Mouse (Mus musculus) splenic B cell, adult 2 months (primary cell): ENCODE data around the gene Plau.
A peak's percentile ranks its signal among the peaks of the same experiment; 100 is the strongest.

Source experiments
- DNase-seq: peaks from one replicate; pipeline ENCODE4 v3.0.0-alpha.2; 2011; ENCODE audit warnings: low read depth, low spot score
- H3K27me3 ChIP-seq: 2 replicates; pipeline ENCODE4 v1.6.1; 2012; ENCODE audit warnings: mild to moderate bottlenecking, low read length, moderate library complexity, mixed read lengths; ENCODE audit not compliant: control insufficient read depth, poor library complexity, insufficient read depth, severe bottlenecking
- H3K36me3 ChIP-seq: 2 replicates; pipeline ENCODE4 v1.6.1; 2012; ENCODE audit warnings: mild to moderate bottlenecking, low read length, moderate library complexity, mixed read lengths; ENCODE audit not compliant: control insufficient read depth, poor library complexity, insufficient read depth, severe bottlenecking

Gene Plau

GRCm38 (mm10) chr14:20836171-20836904 is at the start of gene Plau:
Gene Plau (plus strand): TSS chr14:20836660.
- DNase-seq: peak; percentile 63
- no peaks in the 10 kb centered on the region for H3K27me3 ChIP-seq
- no peaks in the 10 kb centered on the region for H3K36me3 ChIP-seq

- no peaks in the 10 kb centered on the region for H3K36me3 ChIP-seq
- no peaks in the 10 kb centered on the region for H3K27me3 ChIP-seq
- no peak for DNase-seq
These were observed 48.3 kb upstream of the Plau start for GRCm38 (mm10) chr14:20788151-20788550.

GRCm38 (mm10) chr14:20789593-20789992 is 46.9 kb upstream of the Plau start:
- no peaks in the 10 kb centered on the region for H3K36me3 ChIP-seq
- no peaks in the 10 kb centered on the region for H3K27me3 ChIP-seq
- DNase-seq: no peak

- no peaks in the 10 kb centered on the region for H3K36me3 ChIP-seq
- no peak for DNase-seq
These were observed 46.0 kb upstream of the Plau start for GRCm38 (mm10) chr14:20790445-20790844.

GRCm38 (mm10) chr14:20790996-20791395 is 45.5 kb upstream of the Plau start:
- H3K27me3 ChIP-seq: no peaks in the 10 kb centered on the region
- DNase-seq: no peak

More at GRCm38 (mm10) chr14:20790445-20790844, 46.0 kb upstream of the Plau start:
- no peaks in the 10 kb centered on the region for H3K27me3 ChIP-seq

GRCm38 (mm10) chr14:20791511-20792242 is 44.8 kb upstream of the Plau start:
- DNase-seq: peak; percentile 20
- no peaks in the 10 kb centered on the region for H3K27me3 ChIP-seq
- H3K36me3 ChIP-seq: no peaks in the 10 kb centered on the region

More at GRCm38 (mm10) chr14:20790996-20791395, 45.5 kb upstream of the Plau start:
- no peaks in the 10 kb centered on the region for H3K36me3 ChIP-seq

GRCm38 (mm10) chr14:20792243-20792921 is 44.1 kb upstream of the Plau start:
- Histone ChIP-seq H3K36me3 (no peaks in the 10 kb centered on the region), H3K27me3 (no peaks in the 10 kb centered on the region)
- no peak for DNase-seq

GRCm38 (mm10) chr14:20792922-20793757 is 43.3 kb upstream of the Plau start:
- Histone ChIP-seq H3K36me3 (no peaks in the 10 kb centered on the region), H3K27me3 (no peaks in the 10 kb centered on the region)
- DNase-seq: peak; percentile 23

- DNase-seq: peak; percentile 89
- Histone ChIP-seq H3K27me3 (no peaks in the 10 kb centered on the region), H3K36me3 (no peaks in the 10 kb centered on the region)
These were observed 42.5 kb upstream of the Plau start, which contains the start of gene Camk2g for GRCm38 (mm10) chr14:20793758-20794531. Gene Camk2g (minus strand): TSS chr14:20794088.

- Histone ChIP-seq H3K36me3 (no peaks in the 10 kb centered on the region), H3K27me3 (no peaks in the 10 kb centered on the region)
- peak; percentile 20 for DNase-seq
These were observed 41.9 kb upstream of the Plau start for GRCm38 (mm10) chr14:20794589-20794988.

GRCm38 (mm10) chr14:20795423-20796152 is 40.9 kb upstream of the Plau start:
- Histone ChIP-seq H3K36me3 (no peaks in the 10 kb centered on the region), H3K27me3 (no peaks in the 10 kb centered on the region)
- DNase-seq: no peak

GRCm38 (mm10) chr14:20796170-20796569 is 40.3 kb upstream of the Plau start:
- DNase-seq: no peak
- no peaks in the 10 kb centered on the region for H3K36me3 ChIP-seq
- H3K27me3 ChIP-seq: no peaks in the 10 kb centered on the region

- no peaks in the 10 kb centered on the region for H3K36me3 ChIP-seq
- H3K27me3 ChIP-seq: no peaks in the 10 kb centered on the region
- no peak for DNase-seq
These were observed 39.8 kb upstream of the Plau start for GRCm38 (mm10) chr14:20796643-20797042.
